Mouse (Mus musculus): ENCODE results near the gene Xrcc6. TPM values are rescaled to one million over a fixed set of nuclear protein-coding genes. Genes with fewer than 3 reads are reported as not detected.
A peak's percentile ranks its signal among the peaks of the same experiment; 100 is the strongest.
"Not testable (repeated sequence)": the region's sequence is repeated elsewhere in the genome, so short reads cannot be mapped to it uniquely, and the experiment has no call there.

Gene Xrcc6
- polyA plus RNA-seq, 1 experiment from 2014 or later, result 58.9 TPM

GRCm38 (mm10) chr15:81968447-81968846 lies 19.2 kb upstream of the Xrcc6 start:
- Histone ChIP-seq H3K9me3 (no peaks in the 10 kb centered on the region), H3K9ac (replicated peaks) (no peak overlapping the region), H3K27ac (replicated peaks) (no peak overlapping the region), H3K36me3 (no peaks in the 10 kb centered on the region), H3K27me3 (no peaks in the 10 kb centered on the region), H3K4me3 (no peak overlapping the region), H3K4me1 (no peaks in the 10 kb centered on the region), H3K4me2 (replicated peaks) (no peak overlapping the region)
- 63% methylated on average over 2 of the region's 2 CpGs for WGBS
- no peak for ATAC-seq (replicated peaks)

- Histone ChIP-seq H3K4me3 (no peak overlapping the region), H3K36me3 (no peaks in the 10 kb centered on the region), H3K4me1 (no peaks in the 10 kb centered on the region), H3K9ac (replicated peaks) (no peak overlapping the region), H3K9me3 (no peaks in the 10 kb centered on the region), H3K27ac (replicated peaks) (no peak overlapping the region), H3K27me3 (no peaks in the 10 kb centered on the region), H3K4me2 (replicated peaks) (no peak overlapping the region)
- 57% methylated on average over 7 of the region's 7 CpGs for WGBS
- no peak for ATAC-seq (replicated peaks)
Observed at GRCm38 (mm10) chr15:81969173-81969572, 18.5 kb upstream of the Xrcc6 start.

- not testable (repeated sequence) for H3K27me3 ChIP-seq; H3K36me3 ChIP-seq; H3K4me1 ChIP-seq; H3K4me3 ChIP-seq; H3K4me2 ChIP-seq (replicated peaks); H3K9ac ChIP-seq (replicated peaks); H3K27ac ChIP-seq (replicated peaks); ATAC-seq (replicated peaks); H3K9me3 ChIP-seq
- 45% methylated on average over 6 of the region's 6 CpGs for WGBS
Observed at GRCm38 (mm10) chr15:81969635-81970034, 18.0 kb upstream of the Xrcc6 start.

GRCm38 (mm10) chr15:81970498-81970897 lies 17.1 kb upstream of the Xrcc6 start:
- ATAC-seq (replicated peaks), result not testable (repeated sequence)

GRCm38 (mm10) chr15:81975156-81975555 lies 12.5 kb upstream of the Xrcc6 start:
- not testable (repeated sequence) for H3K9ac ChIP-seq (replicated peaks)
- 91% methylated on average over 8 of the region's 8 CpGs for WGBS

More at GRCm38 (mm10) chr15:81970498-81970897, 17.1 kb upstream of the Xrcc6 start:
- H3K9ac ChIP-seq (replicated peaks); H3K4me1 ChIP-seq; H3K9me3 ChIP-seq; H3K36me3 ChIP-seq; H3K27ac ChIP-seq (replicated peaks); H3K4me3 ChIP-seq; H3K27me3 ChIP-seq; H3K4me2 ChIP-seq (replicated peaks): not testable (repeated sequence)
- WGBS, result 61% methylated on average over 4 of the region's 4 CpGs

GRCm38 (mm10) chr15:81980321-81980720 lies 7.3 kb upstream of the Xrcc6 start, which contains the start of gene 1700029P11Rik:
Gene 1700029P11Rik (plus strand): TSS chr15:81980540.
- H3K27me3 ChIP-seq, result no peaks in the 10 kb centered on the region
- no peak within 1 kb of the TSS for H3K9ac ChIP-seq (replicated peaks)
- H3K9me3 ChIP-seq, result no peaks in the 10 kb centered on the region
- WGBS, result 95% methylated on average over 23 of the region's 23 CpGs
- no peak for ATAC-seq (replicated peaks)
- peaks cover 5% of the 10 kb centered on the region; the same call in 1 of the 2 replicates for H3K4me1 ChIP-seq
- no peaks in the 10 kb centered on the region for H3K36me3 ChIP-seq
- H3K4me2 ChIP-seq (replicated peaks), result no peak within 1 kb of the TSS
- H3K4me3 ChIP-seq, result no peak within 1 kb of the TSS
- H3K27ac ChIP-seq (replicated peaks), result no peak within 1 kb of the TSS

More at GRCm38 (mm10) chr15:81975156-81975555, 12.5 kb upstream of the Xrcc6 start:
- not testable (repeated sequence) for H3K4me2 ChIP-seq (replicated peaks); ATAC-seq (replicated peaks); H3K27ac ChIP-seq (replicated peaks); H3K4me3 ChIP-seq; H3K9me3 ChIP-seq; H3K27me3 ChIP-seq; H3K4me1 ChIP-seq; H3K36me3 ChIP-seq

- Histone ChIP-seq H3K27me3 (no peaks in the 10 kb centered on the region), H3K36me3 (no peaks in the 10 kb centered on the region), H3K4me1 (peaks cover 12% of the 10 kb centered on the region), H3K27ac (replicated peaks) (no peak overlapping the region), H3K4me3 (no peak overlapping the region), H3K4me2 (replicated peaks) (no peak overlapping the region), H3K9me3 (no peaks in the 10 kb centered on the region), H3K9ac (replicated peaks) (no peak overlapping the region)
- ATAC-seq (replicated peaks), result no peak
- 76% methylated on average over 1 of the region's 1 CpGs for WGBS
Observed at GRCm38 (mm10) chr15:81982173-81982572, 5.5 kb upstream of the Xrcc6 start.

GRCm38 (mm10) chr15:81985267-81986161 lies 2.1 kb upstream of the Xrcc6 start:
- H3K9me3 ChIP-seq, result no peaks in the 10 kb centered on the region
- H3K4me1 ChIP-seq, result peaks cover 17% of the 10 kb centered on the region
- no peak for ATAC-seq (replicated peaks)
- H3K27ac ChIP-seq (replicated peaks), result peak overlapping the region; percentile 49
- H3K4me2 ChIP-seq (replicated peaks), result no peak overlapping the region
- no peak overlapping the region for H3K9ac ChIP-seq (replicated peaks)
- H3K27me3 ChIP-seq, result no peaks in the 10 kb centered on the region
- 35% methylated on average over 2 of the region's 2 CpGs for WGBS
- H3K36me3 ChIP-seq, result no peaks in the 10 kb centered on the region
- no peak overlapping the region for H3K4me3 ChIP-seq

GRCm38 (mm10) chr15:81989371-81990062 lies 1.9 kb downstream of the Xrcc6 start:
- no peak overlapping the region; the same call in 1 of the 2 replicates for H3K9ac ChIP-seq (replicated peaks)
- 0 out of 2 replicates have a peak overlapping the region, but pooled peaks have one; percentile 20 for H3K27ac ChIP-seq (replicated peaks)
- WGBS, result 36% methylated on average over 11 of the region's 11 CpGs
- H3K27me3 ChIP-seq, result no peaks in the 10 kb centered on the region
- peak; percentile 66 for ATAC-seq (replicated peaks)
- no peak overlapping the region for H3K4me2 ChIP-seq (replicated peaks)
- H3K4me1 ChIP-seq, result peaks cover 17% of the 10 kb centered on the region
- no peak overlapping the region for H3K4me3 ChIP-seq
- H3K36me3 ChIP-seq, result peaks cover 8% of the 10 kb centered on the region
- H3K9me3 ChIP-seq, result no peaks in the 10 kb centered on the region

GRCm38 (mm10) chr15:81990549-81990948 lies 2.9 kb downstream of the Xrcc6 start:
- no peak overlapping the region for H3K4me3 ChIP-seq
- no peak overlapping the region for H3K4me2 ChIP-seq (replicated peaks)
- peaks cover 17% of the 10 kb centered on the region for H3K36me3 ChIP-seq
- H3K9ac ChIP-seq (replicated peaks), result no peak overlapping the region
- ATAC-seq (replicated peaks), result no peak
- H3K27ac ChIP-seq (replicated peaks), result no peak overlapping the region
- WGBS, result 58% methylated on average over 7 of the region's 7 CpGs
- H3K4me1 ChIP-seq, result peaks cover 10% of the 10 kb centered on the region
- no peaks in the 10 kb centered on the region for H3K9me3 ChIP-seq
- H3K27me3 ChIP-seq, result no peaks in the 10 kb centered on the region

GRCm38 (mm10) chr15:81993992-81994391 lies 6.4 kb downstream of the Xrcc6 start:
- Histone ChIP-seq H3K27me3 (no peaks in the 10 kb centered on the region), H3K27ac (replicated peaks) (no peak overlapping the region), H3K4me1 (peaks cover 6% of the 10 kb centered on the region; the same call in 1 of the 2 replicates), H3K4me2 (replicated peaks) (no peak overlapping the region), H3K9me3 (no peaks in the 10 kb centered on the region), H3K36me3 (peaks cover 39% of the 10 kb centered on the region), H3K9ac (replicated peaks) (no peak overlapping the region), H3K4me3 (no peak overlapping the region)
- no peak for ATAC-seq (replicated peaks)
- 93% methylated on average over 6 of the region's 6 CpGs for WGBS

GRCm38 (mm10) chr15:82004257-82004656 lies 16.6 kb downstream of the Xrcc6 start:
- no peaks in the 10 kb centered on the region for H3K4me1 ChIP-seq
- H3K4me2 ChIP-seq (replicated peaks), result no peak overlapping the region
- no peak for ATAC-seq (replicated peaks)
- H3K9me3 ChIP-seq, result no peaks in the 10 kb centered on the region
- no peak overlapping the region for H3K9ac ChIP-seq (replicated peaks)
- WGBS, result 94% methylated on average over 8 of the region's 8 CpGs
- no peak overlapping the region for H3K27ac ChIP-seq (replicated peaks)
- no peak overlapping the region for H3K4me3 ChIP-seq
- no peaks in the 10 kb centered on the region for H3K27me3 ChIP-seq
- peaks cover 29% of the 10 kb centered on the region for H3K36me3 ChIP-seq
